Mouse (Mus musculus) ES-Bruce4 (cell line): Measurements from ENCODE around the gene Dnajc11. TPM values are rescaled to one million over a fixed set of nuclear protein-coding genes. Genes with fewer than 3 reads are reported as not detected.
A peak's percentile ranks its signal among the peaks of the same experiment; 100 is the strongest.

Experiments used
- H3K27ac ChIP-seq: 2 replicates; pipeline ENCODE4 v1.5.1; 2012; ENCODE audit warnings: low read length, inconsistent platforms; ENCODE audit not compliant: insufficient read depth
- H3K27me3 ChIP-seq: 2 replicates; pipeline ENCODE4 v1.6.1; 2012; ENCODE audit warnings: mild to moderate bottlenecking, low read length, inconsistent platforms; ENCODE audit not compliant: control insufficient read depth, poor library complexity, insufficient read depth, severe bottlenecking
- H3K36me3 ChIP-seq: 2 replicates; pipeline ENCODE4 v1.6.1; 2012; ENCODE audit warnings: inconsistent platforms, mild to moderate bottlenecking, low read length, moderate library complexity; ENCODE audit not compliant: control insufficient read depth, poor library complexity, insufficient read depth, severe bottlenecking
- H3K4me1 ChIP-seq: one replicate; pipeline ENCODE4 v1.8.1; 2011; ENCODE audit warnings: low read length; ENCODE audit not compliant: control insufficient read depth, insufficient read depth
- H3K4me3 ChIP-seq: 2 replicates; pipeline ENCODE4 v1.5.1; 2011; ENCODE audit warnings: low read depth, mild to moderate bottlenecking, low read length
- H3K9ac ChIP-seq: 2 replicates; pipeline ENCODE4 v1.6.1; 2012; ENCODE audit warnings: low read depth, mild to moderate bottlenecking, inconsistent platforms; ENCODE audit not compliant: poor library complexity, severe bottlenecking
- H3K9me3 ChIP-seq: replicated peaks from 2 replicates; pipeline ENCODE4 v1.6.1; 2012; ENCODE audit warnings: mild to moderate bottlenecking, low read length, inconsistent platforms; ENCODE audit not compliant: control insufficient read depth, poor library complexity, insufficient read depth, severe bottlenecking
- CTCF ChIP-seq: IDR thresholded peaks from one replicate; pipeline ENCODE4 v1.8.1; 2011; ENCODE audit warnings: low read depth, low read length
- EP300 ChIP-seq: IDR thresholded peaks from 2 replicates; pipeline ENCODE4 v1.6.1; 2011; ENCODE audit warnings: low read depth, low read length; ENCODE audit not compliant: insufficient read depth
- polyA plus RNA-seq: library from polyadenylated mRNA; stranded (reverse); fragments of >200 nt; gene quantifications from 2 replicates; pipeline ENCODE4 v1.2.4, GENCODE M21; 2011; ENCODE audit warnings: low read depth; ENCODE audit not compliant: missing spikeins, insufficient read depth, insufficient read length

Gene Dnajc11
- polyA plus RNA-seq, 1 experiment = 89.1 TPM

- no peak for TF ChIP-seq EP300
- peak; percentile 20 for TF ChIP-seq CTCF
- Histone ChIP-seq H3K36me3 (no peaks in the 10 kb centered on the region), H3K4me3 (no peak overlapping the region), H3K4me1 (peaks cover 2% of the 10 kb centered on the region), H3K9me3 (no peaks in the 10 kb centered on the region), H3K27me3 (no peaks in the 10 kb centered on the region), H3K27ac (no peak overlapping the region), H3K9ac (no peak overlapping the region)
Observed at GRCm38 (mm10) chr4:152029997-152030396, 96.5 kb downstream of the Dnajc11 start.

Other genes starting within 250 kb of the Dnajc11 start
- gene Camta1, start 71.8 kb upstream of the Dnajc11 start, polyA plus RNA-seq = 85.3 and 99.3 TPM in 2 replicates
- gene Thap3, start 55.3 kb downstream of the Dnajc11 start, polyA plus RNA-seq = 20.0 and 20.7 TPM in 2 replicates
- gene Phf13, start 62.6 kb downstream of the Dnajc11 start, polyA plus RNA-seq = 49.7 and 52.1 TPM in 2 replicates
- 24.0 and 24.4 TPM in 2 replicates for gene Klhl21, start 75.1 kb downstream of the Dnajc11 start, polyA plus RNA-seq
- gene Zbtb48, start 94.0 kb downstream of the Dnajc11 start, polyA plus RNA-seq = 13.4 and 13.5 TPM in 2 replicates
- gene Tas1r1, start 104.9 kb downstream of the Dnajc11 start, polyA plus RNA-seq = 0.38 and 0.55 TPM in 2 replicates
- gene Nol9, start 105.6 kb downstream of the Dnajc11 start, polyA plus RNA-seq = 71.0 and 71.7 TPM in 2 replicates
- gene Plekhg5, start 138.8 kb downstream of the Dnajc11 start, polyA plus RNA-seq = 17.5 and 20.5 TPM in 2 replicates
- 1.5 and 2.0 TPM in 2 replicates for gene Tnfrsf25, start 182.2 kb downstream of the Dnajc11 start, polyA plus RNA-seq
- gene Espn, start 218.7 kb downstream of the Dnajc11 start, polyA plus RNA-seq = 18.8 and 19.3 TPM in 2 replicates
- 0.39 TPM in 1 of 2 replicates, not detected in the other for gene Hes2, start 225.2 kb downstream of the Dnajc11 start, polyA plus RNA-seq
- 49.5 and 52.6 TPM in 2 replicates for gene Acot7, start 244.4 kb downstream of the Dnajc11 start, polyA plus RNA-seq